Mouse (Mus musculus): ENCODE measurements at regions not wholly inside any gene's neighbourhood (a gene's known extent, or its start where the extent isn't known, plus 50 kb on each side); places are given as distances from the start of the nearest gene placed in this dataset.

DNA sequence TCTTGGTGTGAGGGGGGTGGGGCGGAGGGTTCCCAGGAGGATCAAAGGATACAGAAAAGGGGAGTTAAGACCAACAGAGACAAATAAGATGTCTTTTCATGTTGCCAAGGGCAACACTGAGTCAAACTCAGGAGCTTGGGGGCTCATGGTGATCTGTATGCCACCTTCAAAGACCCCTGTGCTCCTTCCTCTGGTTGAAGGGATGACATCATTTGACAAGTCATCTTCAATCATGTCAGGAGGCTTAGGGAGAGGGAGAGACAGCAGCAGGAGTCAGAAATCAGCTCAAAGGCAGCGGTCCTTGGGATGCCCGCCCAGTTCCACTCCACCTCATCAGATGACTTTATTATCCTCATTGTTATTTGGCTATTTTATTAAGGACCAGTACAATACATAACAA lies 83.8 kb upstream of the Rnf152 start:
- TF ChIP-seq CTCF (IDR thresholded peaks at IDR 0.05 in 2 of 3, conservative IDR thresholded peaks at IDR 0.05 in 1 of 3; ENCODE audit: control insufficient read depth in 1 of 3, insufficient read depth in 1 of 3, low read depth in 2 of 3, low read length in 3 of 3, poor library complexity in 1 of 3, severe bottlenecking in 1 of 3) (no peak), ZNF384 (IDR thresholded peaks at IDR 0.05; ENCODE audit: low read depth, low read length) (no peak), KAT2A (conservative IDR thresholded peaks at IDR 0.05; ENCODE audit: low read depth, low read length) (no peak), POLR2A (IDR thresholded peaks at IDR 0.05; ENCODE audit: control insufficient read depth in 1 of 2, insufficient read depth in 1 of 2, low read depth in 1 of 2, low read length in 2 of 2, poor library complexity in 1 of 2) (no peak), GABPA (IDR thresholded peaks at IDR 0.05; ENCODE audit: low read depth, low read length) (no peak), TCF12 (IDR thresholded peaks at IDR 0.05; ENCODE audit: low read depth, low read length) (no peak), TAL1 (IDR thresholded peaks at IDR 0.05; ENCODE audit: low read length) (no peak), GATA1 (IDR thresholded peaks at IDR 0.05; ENCODE audit: low read depth, low read length) (no peak), USF1 (IDR thresholded peaks at IDR 0.05; ENCODE audit: low read depth, low read length) (no peak), JUND (IDR thresholded peaks at IDR 0.05; ENCODE audit: low read depth, low read length) (no peak), MAX (IDR thresholded peaks at IDR 0.05; ENCODE audit: low read length) (no peak), ZKSCAN1 (IDR thresholded peaks at IDR 0.05; ENCODE audit: low read depth, low read length) (no peak)

Data from MEL (cell line).